Mouse (Mus musculus) v-Abl transformed pro-B cells (cell line): ENCODE measurements at regions not wholly inside any gene's neighbourhood (a gene's known extent, or its start where the extent isn't known, plus 50 kb on each side); places are given as distances from the start of the nearest gene placed in this dataset.

Source experiments
- in situ Hi-C, 2 experiments: fragments of 400-800 bp; cut with MboI; formaldehyde crosslinking; loops; one replicate each; pipeline ENCODE4 v1.15.1; 2025; ENCODE audit not compliant: unreplicated experiment in 2 of 2

GRCm38 (mm10) chr8:26436236-26436635 is 316.9 kb downstream of the Gm45692 start:
- in situ Hi-C loops: no loop called here

GRCm38 (mm10) chr8:26437571-26437970 is 318.2 kb downstream of the Gm45692 start:
- in situ Hi-C loops: no loop called here

GRCm38 (mm10) chr8:26438246-26438862 is 319.0 kb downstream of the Gm45692 start:
- in situ Hi-C loops: no loop called here

- in situ Hi-C loops: no loop called here
These were observed 319.5 kb downstream of the Gm45692 start for GRCm38 (mm10) chr8:26438877-26439276.

GRCm38 (mm10) chr8:26441268-26442030 is 322.1 kb downstream of the Gm45692 start:
- in situ Hi-C loops: loop anchor here (5.0 to 10.0 kb wide), 2 partner anchors 541 to 543 kb away; no protein-coding TSS in a partner anchor

- in situ Hi-C loops: loop anchor here (5.0 to 10.0 kb wide), 2 partner anchors 539 to 542 kb away; no protein-coding TSS in a partner anchor
These were observed 323.7 kb downstream of the Gm45692 start for GRCm38 (mm10) chr8:26443041-26443440.

- in situ Hi-C loops: loop anchor here (5.0 to 10.0 kb wide), 2 partner anchors 539 to 541 kb away; no protein-coding TSS in a partner anchor
These were observed 324.4 kb downstream of the Gm45692 start for GRCm38 (mm10) chr8:26443735-26444134.

GRCm38 (mm10) chr8:26445991-26446390 is 326.7 kb downstream of the Gm45692 start:
- in situ Hi-C loops: loop anchor here in 1 of 2 experiments (10.0 kb wide), 1 partner anchor 539 kb away; no protein-coding TSS in a partner anchor

- in situ Hi-C loops: loop anchor here in 1 of 2 experiments (10.0 kb wide), 1 partner anchor 537 kb away; no protein-coding TSS in a partner anchor
These were observed 328.7 kb downstream of the Gm45692 start for GRCm38 (mm10) chr8:26447886-26448640.

- in situ Hi-C loops: loop anchor here in 1 of 2 experiments (10.0 kb wide), 1 partner anchor 536 kb away; no protein-coding TSS in a partner anchor
These were observed 330.0 kb downstream of the Gm45692 start for GRCm38 (mm10) chr8:26449291-26449690.

GRCm38 (mm10) chr8:26450543-26450942 is 331.2 kb downstream of the Gm45692 start:
- in situ Hi-C loops: no loop called here

GRCm38 (mm10) chr8:26452976-26453573 is 333.7 kb downstream of the Gm45692 start:
- in situ Hi-C loops: no loop called here

- in situ Hi-C loops: no loop called here
These were observed 346.0 kb downstream of the Gm45692 start for GRCm38 (mm10) chr8:26465346-26465745.

GRCm38 (mm10) chr8:26468441-26468840 is 349.1 kb downstream of the Gm45692 start:
- in situ Hi-C loops: no loop called here

- in situ Hi-C loops: no loop called here
These were observed 350.4 kb downstream of the Gm45692 start for GRCm38 (mm10) chr8:26469705-26470104.

GRCm38 (mm10) chr8:26471811-26472550 is 352.6 kb downstream of the Gm45692 start:
- in situ Hi-C loops: no loop called here

GRCm38 (mm10) chr8:26484749-26485148 is 365.4 kb downstream of the Gm45692 start:
- in situ Hi-C loops: no loop called here

- in situ Hi-C loops: no loop called here
These were observed 368.5 kb downstream of the Gm45692 start for GRCm38 (mm10) chr8:26487866-26488265.

GRCm38 (mm10) chr8:26488590-26488989 is 369.3 kb downstream of the Gm45692 start:
- in situ Hi-C loops: no loop called here
